Mouse (Mus musculus): ENCODE measurements at regions not wholly inside any gene's neighbourhood (a gene's known extent, or its start where the extent isn't known, plus 50 kb on each side); places are given as distances from the start of the nearest gene placed in this dataset.

GRCm38 (mm10) chr15:70276838-70277237 is 3557.5 kb upstream of the Gm6569 start:
- ChIA-PET POLR2A (no interaction called here), CTCF (no interaction called here)
- in situ Hi-C loops (cut with MboI; ENCODE audit: low pct_unique_long_range_greater_than_20kb), result no loop called here
- no peak for TF ChIP-seq CTCF (IDR thresholded peaks at IDR 0.05)
- no peak for DNase-seq (ENCODE audit: low read depth, low spot score)
- ATAC-seq, result no peak
- no peaks in the 10 kb centered on the region for H3K27me3 ChIP-seq

- H3K27me3 ChIP-seq, result no peaks in the 10 kb centered on the region
- ChIA-PET CTCF (no interaction called here), POLR2A (no interaction called here)
- DNase-seq (ENCODE audit: low read depth, low spot score) (no peak), ATAC-seq (no peak)
- TF ChIP-seq CTCF (IDR thresholded peaks at IDR 0.05), result no peak
- in situ Hi-C loops (cut with MboI; ENCODE audit: low pct_unique_long_range_greater_than_20kb), result no loop called here
Measured at GRCm38 (mm10) chr15:70321781-70322180, 3512.6 kb upstream of the Gm6569 start.

- no peak for TF ChIP-seq CTCF (IDR thresholded peaks at IDR 0.05)
- no peaks in the 10 kb centered on the region for H3K27me3 ChIP-seq
- no peak for ATAC-seq
- in situ Hi-C loops (cut with MboI; ENCODE audit: low pct_unique_long_range_greater_than_20kb), result no loop called here
- no peak for DNase-seq (ENCODE audit: low read depth, low spot score)
- CTCF ChIA-PET, result no interaction called here
- POLR2A ChIA-PET, result no interaction called here
Measured at GRCm38 (mm10) chr15:70339241-70339640, 3495.1 kb upstream of the Gm6569 start.

- ATAC-seq (no peak), DNase-seq (ENCODE audit: low read depth, low spot score) (no peak)
- in situ Hi-C loops (cut with MboI; ENCODE audit: low pct_unique_long_range_greater_than_20kb), result no loop called here
- H3K27me3 ChIP-seq, result no peaks in the 10 kb centered on the region
- ChIA-PET POLR2A (no interaction called here), CTCF (interaction anchor here (0.8 kb wide), 1 partner anchor 10 kb away, joined by 3 read pairs; no protein-coding TSS in a partner anchor)
- TF ChIP-seq CTCF (IDR thresholded peaks at IDR 0.05), result no peak
Measured at GRCm38 (mm10) chr15:70341401-70341800, 3493.0 kb upstream of the Gm6569 start.

GRCm38 (mm10) chr15:70357961-70358360 is 3476.4 kb upstream of the Gm6569 start:
- ATAC-seq, result no peak
- CTCF ChIA-PET, result no interaction called here

GRCm38 (mm10) chr15:70384631-70385030 is 3449.7 kb upstream of the Gm6569 start:
- ATAC-seq, result no peak
- in situ Hi-C loops (cut with MboI; ENCODE audit: low pct_unique_long_range_greater_than_20kb), result no loop called here
- H3K27me3 ChIP-seq, result no peaks in the 10 kb centered on the region
- no peak for TF ChIP-seq CTCF (IDR thresholded peaks at IDR 0.05)
- DNase-seq (ENCODE audit: low read depth, low spot score), result no peak
- POLR2A ChIA-PET, result no interaction called here
- CTCF ChIA-PET, result no interaction called here

More at GRCm38 (mm10) chr15:70357961-70358360, 3476.4 kb upstream of the Gm6569 start:
- no peak for DNase-seq (ENCODE audit: low read depth, low spot score)
- in situ Hi-C loops (cut with MboI; ENCODE audit: low pct_unique_long_range_greater_than_20kb), result no loop called here
- no peaks in the 10 kb centered on the region for H3K27me3 ChIP-seq
- no peak for TF ChIP-seq CTCF (IDR thresholded peaks at IDR 0.05)
- POLR2A ChIA-PET, result no interaction called here

- DNase-seq (ENCODE audit: low read depth, low spot score), result no peak
- ATAC-seq, result no peak
- ChIA-PET CTCF (no interaction called here), POLR2A (no interaction called here)
- TF ChIP-seq CTCF (IDR thresholded peaks at IDR 0.05), result no peak
- no peaks in the 10 kb centered on the region for H3K27me3 ChIP-seq
- in situ Hi-C loops (cut with MboI; ENCODE audit: low pct_unique_long_range_greater_than_20kb), result no loop called here
Measured at GRCm38 (mm10) chr15:70416311-70416710, 3418.1 kb upstream of the Gm6569 start.

- TF ChIP-seq CTCF (IDR thresholded peaks at IDR 0.05), result no peak
- ChIA-PET CTCF (no interaction called here), POLR2A (no interaction called here)
- no peaks in the 10 kb centered on the region for H3K27me3 ChIP-seq
- in situ Hi-C loops (cut with MboI; ENCODE audit: low pct_unique_long_range_greater_than_20kb), result no loop called here
- DNase-seq (ENCODE audit: low read depth, low spot score) (peak; percentile 7), ATAC-seq (peak; percentile 54)
Measured at GRCm38 (mm10) chr15:70425566-70425965, 3408.8 kb upstream of the Gm6569 start.
